Mouse (Mus musculus) liver (tissue): ENCODE results near the gene Lman2.

Experiments
- DNase-seq: peaks from one replicate; pipeline ENCODE4 v3.0.0-alpha.2; 2020; ENCODE audit warnings: mixed read lengths

Gene Lman2

GRCm38 (mm10) chr13:55370234-55370633 is 7.7 kb upstream of the Lman2 start:
- no peak for DNase-seq

GRCm38 (mm10) chr13:55369531-55370114 is 7.0 kb upstream of the Lman2 start, which contains the start of gene Rgs14:
Gene Rgs14, plus strand, starts transcription at chr13:55369732.
- DNase-seq = peak; percentile 73

GRCm38 (mm10) chr13:55368401-55368800 is 5.8 kb upstream of the Lman2 start:
- no peak for DNase-seq

GRCm38 (mm10) chr13:55361974-55362452 is 570 bp downstream of the Lman2 start:
- DNase-seq = peak; percentile 46

- no peak for DNase-seq
Observed at GRCm38 (mm10) chr13:55361145-55361544, 1.4 kb downstream of the Lman2 start.

GRCm38 (mm10) chr13:55346745-55347144 is 15.8 kb downstream of the Lman2 start:
- DNase-seq = no peak

- DNase-seq = no peak
Observed at GRCm38 (mm10) chr13:55344286-55344685, 18.3 kb downstream of the Lman2 start.

- no peak for DNase-seq
Observed at GRCm38 (mm10) chr13:55342469-55342868, 20.1 kb downstream of the Lman2 start.

GRCm38 (mm10) chr13:55339259-55339658 is 23.3 kb downstream of the Lman2 start:
- DNase-seq = peak; percentile 47

GRCm38 (mm10) chr13:55338131-55339054 is 24.2 kb downstream of the Lman2 start:
- DNase-seq = no peak

GRCm38 (mm10) chr13:55337341-55337975 is 25.1 kb downstream of the Lman2 start:
- no peak for DNase-seq

- no peak for DNase-seq
Observed at GRCm38 (mm10) chr13:55335701-55336100, 26.9 kb downstream of the Lman2 start.

- DNase-seq = no peak
Observed at GRCm38 (mm10) chr13:55332331-55332730, 30.3 kb downstream of the Lman2 start.

- DNase-seq = no peak
Observed at GRCm38 (mm10) chr13:55330567-55331400, 31.8 kb downstream of the Lman2 start.

GRCm38 (mm10) chr13:55329683-55330566 is 32.7 kb downstream of the Lman2 start, which contains the start of gene Mxd3:
Gene Mxd3, minus strand, starts transcription at chr13:55329823.
- DNase-seq = peak; percentile 94

- DNase-seq = peak; percentile 55
Observed at GRCm38 (mm10) chr13:55329109-55329682, 33.4 kb downstream of the Lman2 start.

GRCm38 (mm10) chr13:55328641-55329040 is 33.9 kb downstream of the Lman2 start:
- no peak for DNase-seq

GRCm38 (mm10) chr13:55328171-55328570 is 34.4 kb downstream of the Lman2 start:
- no peak for DNase-seq

- peak; percentile 86 for DNase-seq
Observed at GRCm38 (mm10) chr13:55327633-55328032, 35.0 kb downstream of the Lman2 start.

GRCm38 (mm10) chr13:55327169-55327568 is 35.4 kb downstream of the Lman2 start:
- DNase-seq = no peak

GRCm38 (mm10) chr13:55325596-55325995 is 37.0 kb downstream of the Lman2 start:
- no peak for DNase-seq
